Mouse (Mus musculus): ENCODE data around the gene Stoml1.
A peak's percentile ranks its signal among the peaks of the same experiment; 100 is the strongest.

- TF ChIP-seq CTCF (IDR thresholded peaks at IDR 0.05; ENCODE audit: low read depth) = peak; percentile 83
- TF ChIP-seq EP300 (IDR thresholded peaks at IDR 0.05; ENCODE audit: low read depth) = no peak
Observed at GRCm38 (mm10) chr9:58216402-58216801, 36.6 kb upstream of the Stoml1 start.

All from liver, postnatal 0 days (tissue).